Mouse (Mus musculus): ENCODE data around the gene Pld6. TPM values are rescaled to one million over a fixed set of nuclear protein-coding genes. Genes with fewer than 3 reads are reported as not detected.
"Not testable (repeated sequence)": the region's sequence is repeated elsewhere in the genome, so short reads cannot be mapped to it uniquely, and the experiment has no call there.

The Pld6 gene
- polyA plus RNA-seq, 1 experiment, result 0.72 TPM

DNA sequence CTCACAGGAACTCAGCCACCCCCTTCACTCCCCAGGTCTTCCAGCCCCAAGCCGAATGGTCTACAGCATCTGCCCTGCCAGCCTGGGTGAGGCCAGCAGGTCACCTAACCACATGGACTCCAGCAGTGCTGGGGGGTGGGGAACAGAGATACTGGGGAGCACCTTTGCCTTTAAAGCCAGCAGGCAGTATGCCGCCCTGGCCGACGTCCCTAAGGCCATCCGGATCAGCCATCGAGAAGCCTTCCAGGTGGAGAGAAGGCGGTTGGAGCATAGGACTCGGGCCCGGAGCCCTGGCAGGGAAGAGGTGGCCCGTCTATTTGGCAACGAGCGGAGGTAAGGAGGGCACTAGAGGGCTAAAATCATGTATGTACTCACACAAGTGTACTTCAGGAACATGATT lies 50.2 kb downstream of the Pld6 start:
- no peaks in the 10 kb centered on the region; the same call in 1 of the 2 replicates for H3K4me1 ChIP-seq (ENCODE audit: control insufficient read depth, insufficient read depth, insufficient read length, low read length)
- H3K4me3 ChIP-seq (ENCODE audit: low read depth, low read length), result no peak overlapping the region
- TF ChIP-seq POLR2A (IDR thresholded peaks at IDR 0.05; ENCODE audit: low read depth, low read length) (no peak), CTCF (IDR thresholded peaks at IDR 0.05; ENCODE audit: extremely low read depth, insufficient read length, insufficient replicate concordance, low read depth, low read length) (no peak)
- no peak overlapping the region for H3K27ac ChIP-seq (ENCODE audit: insufficient read depth, low read depth, low read length)
- no peaks in the 10 kb centered on the region for H3K27me3 ChIP-seq (ENCODE audit: control insufficient read depth, insufficient read depth, low read length)
- H3K36me3 ChIP-seq (ENCODE audit: control insufficient read depth, insufficient read depth, low read length), result peaks cover 64% of the 10 kb centered on the region
- 94% methylated on average over 12 of the region's 12 CpGs for WGBS

DNA sequence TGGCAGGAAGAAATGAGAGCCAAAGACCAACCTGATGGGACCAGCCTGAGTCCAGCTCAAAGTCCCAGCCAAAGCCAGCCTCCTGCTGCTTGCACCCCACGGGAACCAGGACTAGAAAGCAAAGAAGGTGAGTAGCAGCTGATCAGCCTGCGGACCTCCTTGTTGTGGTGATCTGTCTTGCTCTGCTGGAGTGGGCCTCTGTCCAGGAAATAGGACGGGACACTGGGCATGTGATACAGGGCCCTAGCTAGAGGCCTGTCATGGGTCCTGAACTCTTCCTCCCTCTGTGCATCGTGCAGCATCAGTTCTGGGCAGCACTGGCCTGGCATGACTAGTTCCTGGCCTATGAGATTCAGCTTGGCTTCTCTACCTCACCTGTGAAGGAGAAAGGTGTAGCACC lies 51.5 kb downstream of the Pld6 start:
- not testable (repeated sequence) for H3K27ac ChIP-seq (ENCODE audit: insufficient read depth, low read depth, low read length); H3K27me3 ChIP-seq (ENCODE audit: control insufficient read depth, insufficient read depth, low read length); H3K4me3 ChIP-seq (ENCODE audit: low read depth, low read length); H3K4me1 ChIP-seq (ENCODE audit: control insufficient read depth, insufficient read depth, insufficient read length, low read length)
- 94% methylated on average over 4 of the region's 4 CpGs for WGBS
- H3K36me3 ChIP-seq (ENCODE audit: control insufficient read depth, insufficient read depth, low read length), result peaks cover 54% of the 10 kb centered on the region

DNA sequence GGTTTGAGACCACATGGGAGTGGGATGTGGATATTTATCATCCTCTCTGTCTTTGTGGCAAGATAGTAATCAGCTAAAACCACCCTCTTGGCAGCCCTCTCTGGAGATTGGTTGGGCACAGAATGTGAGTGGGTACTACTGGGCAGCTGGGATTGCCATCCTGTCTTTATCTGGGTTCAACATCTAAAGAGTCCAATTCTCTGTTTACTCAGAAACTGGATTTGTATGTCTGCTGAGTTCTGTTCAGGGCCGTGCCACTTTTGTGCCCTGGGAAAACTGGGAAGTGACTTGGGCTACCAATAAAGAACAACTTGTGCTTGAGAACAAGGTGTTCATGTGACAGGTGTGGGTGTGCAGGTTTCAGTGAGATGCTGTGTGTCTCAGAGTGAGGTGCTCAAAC lies 53.1 kb downstream of the Pld6 start:
- WGBS, result 13% methylated on average over 1 of the region's 1 CpGs
- Histone ChIP-seq H3K4me3 (ENCODE audit: low read depth, low read length) (no peak overlapping the region), H3K27ac (ENCODE audit: insufficient read depth, low read depth, low read length) (no peak overlapping the region), H3K4me1 (ENCODE audit: control insufficient read depth, insufficient read depth, insufficient read length, low read length) (no peaks in the 10 kb centered on the region; the same call in 1 of the 2 replicates), H3K36me3 (ENCODE audit: control insufficient read depth, insufficient read depth, low read length) (peaks cover 46% of the 10 kb centered on the region), H3K27me3 (ENCODE audit: control insufficient read depth, insufficient read depth, low read length) (no peaks in the 10 kb centered on the region)
- no peak for TF ChIP-seq CTCF (IDR thresholded peaks at IDR 0.05; ENCODE audit: extremely low read depth, insufficient read length, insufficient replicate concordance, low read depth, low read length)
- no peak for TF ChIP-seq POLR2A (IDR thresholded peaks at IDR 0.05; ENCODE audit: low read depth, low read length)

Other genes starting within 250 kb of the Pld6 start
- 0.16 and 0.20 TPM in 2 replicates for gene Nlrp3, start 246.1 kb downstream of the Pld6 start, polyA plus RNA-seq (2012; rRNA removed)
- gene Olfr222, start 211.4 kb downstream of the Pld6 start, polyA plus RNA-seq (2012; rRNA removed), result not detected in 2 replicates
- gene Olfr223, start 194.4 kb downstream of the Pld6 start, polyA plus RNA-seq (2012; rRNA removed), result not detected in 2 replicates
- gene Mprip, start 126.3 kb downstream of the Pld6 start, polyA plus RNA-seq (2012; rRNA removed), result 38.8 and 76.4 TPM in 2 replicates
- 9.9 and 23.8 TPM in 2 replicates for gene Flcn, start 22.4 kb upstream of the Pld6 start, polyA plus RNA-seq (2012; rRNA removed)
- gene Nt5m, start 51.8 kb upstream of the Pld6 start, polyA plus RNA-seq (2012; rRNA removed), result 15.7 and 29.4 TPM in 2 replicates
- gene Cops3, start 52.2 kb upstream of the Pld6 start, polyA plus RNA-seq (2012; rRNA removed), result 6.0 and 9.5 TPM in 2 replicates
- 13.5 and 19.7 TPM in 2 replicates for gene Med9, start 160.6 kb upstream of the Pld6 start, polyA plus RNA-seq (2012; rRNA removed)
- 0.53 and 1.1 TPM in 2 replicates for gene Rasd1, start 177.3 kb upstream of the Pld6 start, polyA plus RNA-seq (2012; rRNA removed)

All from small intestine, adult 2 months (tissue).